Mouse (Mus musculus): ENCODE data around the gene Srarp. TPM values are rescaled to one million over a fixed set of nuclear protein-coding genes. Genes with fewer than 3 reads are reported as not detected.

Gene Srarp
- total RNA-seq (2021) = 1 to 10 TPM; 3.8 to 4.2 TPM
- long read RNA-seq, experiment 1 = 0 reads
- long read RNA-seq, experiment 2 = 0 reads

GRCm38 (mm10) chr4:141435974-141436373 is at the start of gene Srarp:
TSS of gene Srarp (minus strand) at chr4:141436105.
- DNase-seq (ENCODE audit: extremely low spot score in 1 of 2, low spot score in 2 of 2) = no peak
- Histone ChIP-seq H3K4me3 (peak within 1 kb of the TSS; percentile 33), H3K27ac (peak within 1 kb of the TSS; percentile 40; the same call in 1 of the 2 replicates)
- no peak for TF ChIP-seq CTCF (IDR thresholded peaks at IDR 0.05)
- intact Hi-C loops (cut with DNase I) = no loop called here

GRCm38 (mm10) chr4:141484071-141484470 is 48.2 kb upstream of the Srarp start:
- Histone ChIP-seq H3K27ac (no peak overlapping the region), H3K4me3 (no peak overlapping the region)
- intact Hi-C loops (cut with DNase I) = no loop called here
- DNase-seq (ENCODE audit: extremely low spot score in 1 of 2, low spot score in 2 of 2) = no peak
- no peak for TF ChIP-seq CTCF (IDR thresholded peaks at IDR 0.05)

- intact Hi-C loops (cut with DNase I) = no loop called here
- DNase-seq (ENCODE audit: extremely low spot score in 1 of 2, low spot score in 2 of 2) = no peak
- no peak; the same call in 1 of the 2 replicates for TF ChIP-seq CTCF (IDR thresholded peaks at IDR 0.05)
- Histone ChIP-seq H3K4me3 (no peak overlapping the region), H3K27ac (peak overlapping the region; percentile 84; the same call in 1 of the 2 replicates)
Observed at GRCm38 (mm10) chr4:141479411-141479810, 43.5 kb upstream of the Srarp start.

- intact Hi-C loops (cut with DNase I) = loop anchor here (1.0 kb wide), 1 partner anchor 81 kb away; no protein-coding TSS in a partner anchor
- TF ChIP-seq CTCF (IDR thresholded peaks at IDR 0.05) = no peak
- no peak for DNase-seq (ENCODE audit: extremely low spot score in 1 of 2, low spot score in 2 of 2)
- H3K4me3 ChIP-seq = no peak overlapping the region
- peak overlapping the region; percentile 84 for H3K27ac ChIP-seq
Observed at GRCm38 (mm10) chr4:141478794-141479193, 42.9 kb upstream of the Srarp start.

- TF ChIP-seq CTCF (IDR thresholded peaks at IDR 0.05) = no peak
- H3K4me3 ChIP-seq = no peak overlapping the region
- no peak for DNase-seq (ENCODE audit: extremely low spot score in 1 of 2, low spot score in 2 of 2)
- intact Hi-C loops (cut with DNase I) = loop anchor here (1.0 kb wide), 1 partner anchor 81 kb away; no protein-coding TSS in a partner anchor
- peak overlapping the region; percentile 84 for H3K27ac ChIP-seq
Observed at GRCm38 (mm10) chr4:141478225-141478624, 42.3 kb upstream of the Srarp start.

GRCm38 (mm10) chr4:141477681-141478102 is 41.8 kb upstream of the Srarp start:
- peak; percentile 63 to 68 for DNase-seq (ENCODE audit: extremely low spot score in 1 of 2, low spot score in 2 of 2)
- H3K4me3 ChIP-seq = no peak overlapping the region
- TF ChIP-seq CTCF (IDR thresholded peaks at IDR 0.05) = no peak
- intact Hi-C loops (cut with DNase I) = loop anchor here (1.0 kb wide), 1 partner anchor 82 kb away; no protein-coding TSS in a partner anchor
- peak overlapping the region; percentile 84 for H3K27ac ChIP-seq

GRCm38 (mm10) chr4:141474431-141474830 is 38.5 kb upstream of the Srarp start:
- Histone ChIP-seq H3K27ac (no peak overlapping the region; the same call in 1 of the 2 replicates), H3K4me3 (no peak overlapping the region)
- no peak for TF ChIP-seq CTCF (IDR thresholded peaks at IDR 0.05)
- no peak for DNase-seq (ENCODE audit: extremely low spot score in 1 of 2, low spot score in 2 of 2)
- intact Hi-C loops (cut with DNase I) = no loop called here

- DNase-seq (ENCODE audit: extremely low spot score in 1 of 2, low spot score in 2 of 2) = no peak
- TF ChIP-seq CTCF (IDR thresholded peaks at IDR 0.05) = no peak
- intact Hi-C loops (cut with DNase I) = no loop called here
- Histone ChIP-seq H3K27ac (no peak overlapping the region), H3K4me3 (no peak overlapping the region)
Observed at GRCm38 (mm10) chr4:141472641-141473321, 36.9 kb upstream of the Srarp start.

GRCm38 (mm10) chr4:141471491-141471890 is 35.6 kb upstream of the Srarp start:
- TF ChIP-seq CTCF (IDR thresholded peaks at IDR 0.05) = no peak
- DNase-seq (ENCODE audit: extremely low spot score in 1 of 2, low spot score in 2 of 2) = no peak
- intact Hi-C loops (cut with DNase I) = no loop called here
- Histone ChIP-seq H3K27ac (no peak overlapping the region), H3K4me3 (no peak overlapping the region)

GRCm38 (mm10) chr4:141469343-141469742 is 33.4 kb upstream of the Srarp start:
- TF ChIP-seq CTCF (IDR thresholded peaks at IDR 0.05) = no peak
- intact Hi-C loops (cut with DNase I) = no loop called here
- H3K4me3 ChIP-seq = no peak overlapping the region
- no peak overlapping the region for H3K27ac ChIP-seq
- DNase-seq (ENCODE audit: extremely low spot score in 1 of 2, low spot score in 2 of 2) = no peak

- intact Hi-C loops (cut with DNase I) = no loop called here
- peak in 1 of 2 experiments; percentile 28 for DNase-seq (ENCODE audit: extremely low spot score in 1 of 2, low spot score in 2 of 2)
- no peak for TF ChIP-seq CTCF (IDR thresholded peaks at IDR 0.05)
- H3K27ac ChIP-seq = no peak overlapping the region
- H3K4me3 ChIP-seq = no peak overlapping the region
Observed at GRCm38 (mm10) chr4:141468576-141468975, 32.7 kb upstream of the Srarp start.

GRCm38 (mm10) chr4:141467581-141467927 is 31.6 kb upstream of the Srarp start:
- TF ChIP-seq CTCF (IDR thresholded peaks at IDR 0.05) = no peak
- H3K27ac ChIP-seq = no peak overlapping the region
- intact Hi-C loops (cut with DNase I) = no loop called here
- DNase-seq (ENCODE audit: extremely low spot score in 1 of 2, low spot score in 2 of 2) = no peak
- no peak overlapping the region for H3K4me3 ChIP-seq

Measured in left cerebral cortex, adult 2 months (tissue).